Mouse (Mus musculus): ENCODE data around the gene Ttc34. TPM values are rescaled to one million over a fixed set of nuclear protein-coding genes. Genes with fewer than 3 reads are reported as not detected.
A peak's percentile ranks its signal among the peaks of the same experiment; 100 is the strongest.

The Ttc34 gene
- polyA plus RNA-seq, 1 experiment, result 0.18 TPM

DNA sequence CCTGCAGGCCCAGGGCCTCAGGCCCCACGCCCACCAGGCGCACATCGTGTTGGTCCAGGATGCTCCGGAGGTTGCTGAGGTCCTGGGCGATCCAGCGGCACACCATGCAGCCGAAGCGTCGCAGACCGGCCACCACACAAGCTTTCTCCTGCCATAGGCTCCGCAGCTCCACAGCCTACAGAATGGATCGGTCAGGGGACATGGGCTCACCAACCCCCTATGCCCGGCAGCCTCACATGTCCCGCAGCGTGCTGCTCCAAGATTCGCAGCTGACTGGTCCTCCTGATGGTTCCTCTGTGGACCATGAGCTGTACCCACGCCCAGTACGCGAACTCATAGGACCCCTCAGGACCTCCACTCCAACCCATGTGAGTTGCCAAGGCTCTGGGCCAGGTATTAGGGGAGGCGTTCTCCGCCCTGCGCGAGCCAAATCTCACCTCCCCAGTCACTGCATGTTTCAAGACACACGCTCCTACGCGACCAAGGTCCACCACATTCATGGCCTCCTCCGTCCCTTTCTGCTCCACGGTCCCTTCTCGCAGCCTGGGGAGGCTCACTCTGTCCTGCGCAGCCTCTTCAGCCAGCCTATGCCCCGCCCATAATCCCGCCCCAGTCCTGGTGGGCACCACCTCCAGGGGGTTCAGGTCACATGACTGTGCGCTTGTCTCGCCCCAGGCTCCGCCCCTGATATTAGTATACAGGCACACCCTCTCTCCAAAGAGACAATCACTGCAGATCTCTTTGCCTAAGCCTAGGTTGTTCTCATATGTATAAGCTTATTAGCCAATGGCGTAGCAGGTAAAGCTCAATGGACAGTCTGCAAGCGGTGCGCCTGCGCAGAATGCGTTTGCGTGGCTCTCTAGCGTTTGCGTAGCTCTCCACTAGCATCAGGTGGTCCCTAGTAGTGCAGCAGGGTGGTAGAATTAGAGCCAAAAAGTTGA, 61.5 kb downstream of the Ttc34 start, which contains the start of gene Fam213b:
Gene Fam213b, minus strand, starts transcription at position 630 of the 941 bp plus-strand sequence.
- H3K36me3 ChIP-seq (ENCODE audit: control insufficient read depth, insufficient read depth, low read length), result no peaks in the 10 kb centered on the region
- peak within 1 kb of the TSS; percentile 46 for H3K4me3 ChIP-seq (ENCODE audit: control insufficient read depth, insufficient read depth, low read length)
- no peaks in the 10 kb centered on the region for H3K27me3 ChIP-seq (ENCODE audit: control insufficient read depth, insufficient read depth, low read length)
- WGBS, result 13% methylated on average over 43 of the region's 43 CpGs
- peak; percentile 53 for DNase-seq
- TF ChIP-seq POLR2A (IDR thresholded peaks at IDR 0.05; ENCODE audit: control insufficient read depth, extremely low read depth, insufficient read depth, low read length, poor library complexity), result no peak
- TF ChIP-seq CTCF (IDR thresholded peaks at IDR 0.05; ENCODE audit: borderline replicate concordance, control insufficient read depth, extremely low read depth, insufficient read depth, low read length, poor library complexity), result 0 out of 2 replicates have a peak, but pooled peaks have one; percentile 10
- H3K4me1 ChIP-seq (replicated peaks; ENCODE audit: control insufficient read depth, insufficient read depth, low read length), result peaks cover 15% of the 10 kb centered on the region
- peak within 1 kb of the TSS; percentile 11; the same call in 1 of the 2 replicates for H3K27ac ChIP-seq (ENCODE audit: control insufficient read depth, insufficient read depth, low read length)

DNA sequence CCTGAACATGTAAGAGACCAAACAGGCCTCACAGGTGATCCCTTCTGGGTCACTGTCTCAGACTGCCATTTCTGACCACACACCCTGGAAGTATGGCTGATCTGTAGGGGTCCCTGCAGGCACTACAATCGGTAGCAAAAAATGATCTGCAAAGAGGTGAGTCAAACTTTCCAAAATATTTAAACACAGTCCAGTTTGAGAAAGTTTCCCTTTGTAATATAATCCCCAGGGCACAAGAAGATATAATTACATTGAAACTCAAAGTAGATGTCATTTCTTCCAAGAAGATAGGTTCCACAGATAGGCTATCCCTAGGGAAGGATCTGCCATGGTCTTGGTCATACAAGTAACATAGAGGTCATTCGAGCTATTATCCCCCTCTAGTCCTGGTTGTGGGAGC, 65.1 kb downstream of the Ttc34 start:
- no peak overlapping the region for H3K27ac ChIP-seq (ENCODE audit: control insufficient read depth, insufficient read depth, low read length)
- no peak for DNase-seq
- 96% methylated on average over 2 of the region's 2 CpGs for WGBS
- no peaks in the 10 kb centered on the region for H3K27me3 ChIP-seq (ENCODE audit: control insufficient read depth, insufficient read depth, low read length)
- no peaks in the 10 kb centered on the region for H3K36me3 ChIP-seq (ENCODE audit: control insufficient read depth, insufficient read depth, low read length)
- H3K4me1 ChIP-seq (replicated peaks; ENCODE audit: control insufficient read depth, insufficient read depth, low read length), result peaks cover 19% of the 10 kb centered on the region
- no peak overlapping the region for H3K4me3 ChIP-seq (ENCODE audit: control insufficient read depth, insufficient read depth, low read length)
- no peak for TF ChIP-seq POLR2A (IDR thresholded peaks at IDR 0.05; ENCODE audit: control insufficient read depth, extremely low read depth, insufficient read depth, low read length, poor library complexity)
- TF ChIP-seq CTCF (IDR thresholded peaks at IDR 0.05; ENCODE audit: borderline replicate concordance, control insufficient read depth, extremely low read depth, insufficient read depth, low read length, poor library complexity), result no peak

DNA sequence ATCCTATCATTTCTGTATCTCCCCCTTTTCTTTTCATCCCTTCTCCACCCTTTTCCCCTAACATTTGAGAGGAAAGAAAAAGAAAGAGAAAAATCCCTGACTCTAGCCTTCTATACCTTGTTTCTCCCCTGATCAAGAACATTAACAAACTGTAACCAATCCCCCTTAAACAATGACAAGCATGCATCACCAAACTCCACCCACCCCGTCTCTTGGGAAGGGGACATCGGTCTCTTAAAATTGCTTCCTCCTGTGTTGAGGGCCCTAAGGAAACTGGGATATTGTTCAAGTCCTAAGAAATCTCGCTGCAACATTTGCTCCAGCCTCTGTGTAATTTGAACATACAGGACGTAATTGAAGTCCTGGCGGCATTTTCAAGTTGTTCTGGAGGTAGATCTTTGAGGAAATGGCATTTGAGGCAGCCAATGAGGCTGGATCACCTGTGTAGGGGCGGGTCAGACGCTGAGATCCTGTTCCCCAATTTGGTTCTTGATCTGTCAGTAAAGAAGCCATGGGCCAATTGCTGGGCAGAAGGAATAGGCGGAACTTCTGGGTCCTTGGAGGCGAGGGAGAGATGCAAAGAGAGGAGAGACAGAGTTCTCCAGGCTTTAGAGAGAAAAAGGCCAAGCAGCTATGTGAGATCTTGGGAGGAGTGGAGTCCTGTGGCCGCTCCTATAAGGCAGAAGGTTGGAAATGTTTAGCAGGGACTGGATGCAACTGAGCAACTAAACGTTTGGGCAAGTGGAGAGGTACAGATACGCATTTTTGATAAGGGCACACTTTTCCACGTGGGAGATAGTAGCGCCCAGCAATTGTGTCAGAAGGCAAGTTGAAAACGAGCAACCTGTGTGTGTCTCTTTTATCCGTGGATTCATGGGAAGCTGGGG, 67.2 kb downstream of the Ttc34 start:
- Histone ChIP-seq H3K36me3 (ENCODE audit: control insufficient read depth, insufficient read depth, low read length) (no peaks in the 10 kb centered on the region), H3K27me3 (ENCODE audit: control insufficient read depth, insufficient read depth, low read length) (no peaks in the 10 kb centered on the region), H3K4me1 (replicated peaks; ENCODE audit: control insufficient read depth, insufficient read depth, low read length) (peaks cover 9% of the 10 kb centered on the region), H3K4me3 (ENCODE audit: control insufficient read depth, insufficient read depth, low read length) (peak overlapping the region; percentile 36), H3K27ac (ENCODE audit: control insufficient read depth, insufficient read depth, low read length) (no peak overlapping the region)
- DNase-seq, result peak; percentile 91
- no peak for TF ChIP-seq POLR2A (IDR thresholded peaks at IDR 0.05; ENCODE audit: control insufficient read depth, extremely low read depth, insufficient read depth, low read length, poor library complexity)
- TF ChIP-seq CTCF (IDR thresholded peaks at IDR 0.05; ENCODE audit: borderline replicate concordance, control insufficient read depth, extremely low read depth, insufficient read depth, low read length, poor library complexity), result no peak
- WGBS, result under 1% methylated on average over 16 of the region's 16 CpGs

DNA sequence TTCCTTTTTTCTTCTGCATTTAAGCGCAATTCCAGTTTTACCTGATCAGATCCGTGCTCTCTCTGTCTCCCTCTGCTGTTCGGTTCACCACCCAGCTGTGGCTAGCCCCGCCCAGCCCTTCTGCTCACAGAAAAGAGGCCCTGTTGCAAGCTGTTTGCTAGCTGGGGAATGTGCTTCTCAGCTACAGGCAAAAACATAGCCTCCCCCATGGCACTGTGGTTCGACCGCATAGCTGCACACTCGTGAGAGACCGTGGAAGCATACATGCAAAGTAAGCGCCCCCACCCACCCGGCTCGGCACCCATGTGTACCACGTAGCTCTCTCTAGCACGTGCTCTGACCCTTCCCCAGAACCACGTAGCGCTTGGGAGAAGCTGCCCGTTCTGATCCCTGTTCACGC, 70.6 kb downstream of the Ttc34 start:
- Histone ChIP-seq H3K4me1 (replicated peaks; ENCODE audit: control insufficient read depth, insufficient read depth, low read length) (peaks cover 6% of the 10 kb centered on the region), H3K36me3 (ENCODE audit: control insufficient read depth, insufficient read depth, low read length) (no peaks in the 10 kb centered on the region), H3K27ac (ENCODE audit: control insufficient read depth, insufficient read depth, low read length) (no peak overlapping the region), H3K4me3 (ENCODE audit: control insufficient read depth, insufficient read depth, low read length) (no peak overlapping the region), H3K27me3 (ENCODE audit: control insufficient read depth, insufficient read depth, low read length) (no peaks in the 10 kb centered on the region)
- WGBS, result 49% methylated on average over 17 of the region's 17 CpGs
- peak; percentile 68 for DNase-seq
- TF ChIP-seq CTCF (IDR thresholded peaks at IDR 0.05; ENCODE audit: borderline replicate concordance, control insufficient read depth, extremely low read depth, insufficient read depth, low read length, poor library complexity) (peak; percentile 75; the same call in 1 of the 2 replicates), POLR2A (IDR thresholded peaks at IDR 0.05; ENCODE audit: control insufficient read depth, extremely low read depth, insufficient read depth, low read length, poor library complexity) (no peak)

- Histone ChIP-seq H3K27me3 (ENCODE audit: control insufficient read depth, insufficient read depth, low read length) (no peaks in the 10 kb centered on the region), H3K4me3 (ENCODE audit: control insufficient read depth, insufficient read depth, low read length) (no peak overlapping the region), H3K36me3 (ENCODE audit: control insufficient read depth, insufficient read depth, low read length) (no peaks in the 10 kb centered on the region), H3K4me1 (replicated peaks; ENCODE audit: control insufficient read depth, insufficient read depth, low read length) (peaks cover 6% of the 10 kb centered on the region), H3K27ac (ENCODE audit: control insufficient read depth, insufficient read depth, low read length) (no peak overlapping the region)
- DNase-seq, result no peak
- TF ChIP-seq POLR2A (IDR thresholded peaks at IDR 0.05; ENCODE audit: control insufficient read depth, extremely low read depth, insufficient read depth, low read length, poor library complexity), result no peak
- TF ChIP-seq CTCF (IDR thresholded peaks at IDR 0.05; ENCODE audit: borderline replicate concordance, control insufficient read depth, extremely low read depth, insufficient read depth, low read length, poor library complexity), result no peak
- 91% methylated on average over 5 of the region's 5 CpGs for WGBS
Observed at GRCm38 (mm10) chr4:154908490-154908889, 71.2 kb downstream of the Ttc34 start.
